Comparison of ENCODE assay signal across 13 mouse cellular contexts in genomic region chr16:32519656-32520371, GRCm38 (mm10). TPM values are rescaled to one million over a fixed set of nuclear protein-coding genes. Genes with fewer than 3 reads are reported as not detected.
DNase-seq lines count a peak whose midpoint lies in the region; ATAC-seq and TF ChIP-seq lines count a peak whose summit lies in the region.
"Had no signal": no experiment of that assay in that cellular context is flagged by ENCODE, and none has a peak within 500 bp of the region (broad histone marks: within the 10 kb centered on the region; RNA-seq: fewer than 3 reads in every experiment).

No protein-coding gene starts in this region.

- no peak for TF ChIP-seq EP300 in CH12.LX (IDR thresholded peaks at IDR 0.05; ENCODE audit: low read length)
- TF ChIP-seq EP300 in liver, postnatal 0 days (IDR thresholded peaks at IDR 0.05; ENCODE audit: low read depth): no peak

- TF ChIP-seq POLR2A in CH12.LX (IDR thresholded peaks at IDR 0.05; ENCODE audit: low read depth, low read length): no peak

- no peaks in the 10 kb centered on the region for H3K9me3 ChIP-seq in heart, embryonic 16.5 days (replicated peaks; ENCODE audit: control insufficient read depth, low read length)
- H3K9me3 ChIP-seq in CH12.LX (replicated peaks; ENCODE audit: low read length): no peaks in the 10 kb centered on the region
- no peaks in the 10 kb centered on the region for H3K9me3 ChIP-seq in liver, postnatal 0 days (ENCODE audit: low read length)
- H3K9me3 ChIP-seq: hindbrain, embryonic 12.5 days had no signal

- dilution Hi-C loops in CH12.LX (cut with MboI; ENCODE audit: extremely low pct_ligation_motif_present, extremely low pct_unique_long_range_greater_than_20kb, low sequenced_read_pairs): no loop called here

- no peak overlapping the region for H3K4me3 ChIP-seq in heart, embryonic 16.5 days (ENCODE audit: low read length)
- H3K4me3 ChIP-seq in CH12.LX (replicated peaks in 1 of 3; ENCODE audit: low read depth in 2 of 3, low read length in 2 of 3, poor library complexity in 1 of 3): no peak overlapping the region
- no peak overlapping the region for H3K4me3 ChIP-seq in liver, postnatal 0 days (ENCODE audit: low read depth, low read length)
- H3K4me3 ChIP-seq: hindbrain, embryonic 12.5 days had no signal

- ATAC-seq in heart, embryonic 16.5 days (replicated peaks; ENCODE audit: extremely low read depth, insufficient read depth, low FRiP score): no peak
- peak; percentile 15 for ATAC-seq in erythroblast, adult 5-6 weeks (replicated peaks; ENCODE audit: low FRiP score, poor library complexity, severe bottlenecking)
- ATAC-seq in liver, postnatal 0 days: peak; percentile 7

- H3K36me3 ChIP-seq in heart, embryonic 16.5 days (ENCODE audit: control insufficient read depth, insufficient read depth): no peaks in the 10 kb centered on the region
- no peaks in the 10 kb centered on the region for H3K36me3 ChIP-seq in CH12.LX (replicated peaks in 1 of 2; ENCODE audit: control insufficient read depth in 1 of 2, insufficient read depth in 1 of 2, low read length in 1 of 2)
- H3K36me3 ChIP-seq in liver, postnatal 0 days (replicated peaks; ENCODE audit: insufficient read depth, low read length): no peaks in the 10 kb centered on the region
- H3K36me3 ChIP-seq: hindbrain, embryonic 12.5 days had no signal

- H3K4me1 ChIP-seq in heart, embryonic 16.5 days (ENCODE audit: control insufficient read depth, insufficient read depth, low read length): peaks cover 20% of the 10 kb centered on the region
- H3K4me1 ChIP-seq in CH12.LX (ENCODE audit: control insufficient read depth in 1 of 2, insufficient read depth in 2 of 2): peaks cover 5 to 21% of the 10 kb centered on the region in 2 experiments; a peak in 3 of 4 replicates
- H3K4me1 ChIP-seq in liver, postnatal 0 days (ENCODE audit: insufficient read depth): peaks cover 54% of the 10 kb centered on the region

- no peaks in the 10 kb centered on the region for H3K27me3 ChIP-seq in heart, embryonic 16.5 days (ENCODE audit: control insufficient read depth, insufficient read depth, low read length)
- H3K27me3 ChIP-seq in CH12.LX (replicated peaks): no peaks in the 10 kb centered on the region
- H3K27me3 ChIP-seq in liver, postnatal 0 days (ENCODE audit: insufficient read depth, low read length): no peaks in the 10 kb centered on the region

- intact Hi-C loops in heart, postnatal 10 days (cut with DNase I): loop anchor here (5.0 kb wide), 1 partner anchor 92 kb away; no protein-coding TSS in a partner anchor

- no peak for TF ChIP-seq CTCF in CH12.LX (conservative IDR thresholded peaks at IDR 0.05 in 1 of 2, IDR thresholded peaks at IDR 0.05 in 1 of 2; ENCODE audit: low read depth in 2 of 2, low read length in 2 of 2)
- TF ChIP-seq CTCF in liver, postnatal 0 days (IDR thresholded peaks at IDR 0.05; ENCODE audit: low read depth): no peak

- H3K27ac ChIP-seq in heart, embryonic 16.5 days (ENCODE audit: low read length): peak overlapping the region; percentile 19
- H3K27ac ChIP-seq in CH12.LX (ENCODE audit: insufficient read depth, low read depth): no peak overlapping the region
- peak overlapping the region; percentile 58 for H3K27ac ChIP-seq in liver, postnatal 0 days (ENCODE audit: low read depth)
- H3K27ac ChIP-seq: hindbrain, embryonic 12.5 days; kidney, postnatal 0 days had no signal

- no peak for TF ChIP-seq RAD21 in CH12.LX (IDR thresholded peaks at IDR 0.05; ENCODE audit: low read depth, low read length)

- in situ Hi-C loops in CH12.LX (cut with MboI; ENCODE audit: low pct_ligation_motif_present, low pct_unique_long_range_greater_than_20kb, low sequenced_read_pairs): no loop called here

- no peaks in the 10 kb centered on the region for H3K79me2 ChIP-seq in CH12.LX (replicated peaks; ENCODE audit: control insufficient read depth, extremely low read depth, insufficient read depth, poor library complexity, severe bottlenecking)

- H3K9ac ChIP-seq in heart, embryonic 16.5 days (ENCODE audit: low read length): no peak overlapping the region
- H3K9ac ChIP-seq in CH12.LX (ENCODE audit: insufficient read depth, low read depth): no peak overlapping the region
- H3K9ac ChIP-seq in liver, postnatal 0 days (replicated peaks): peak overlapping the region; percentile 5; the same call in 1 of the 2 replicates
- H3K9ac ChIP-seq: hindbrain, embryonic 12.5 days had no signal

- DNase-seq in heart, postnatal 10 days: no peak
- no peak for DNase-seq in CH12.LX (ENCODE audit: extremely low read depth)
- DNase-seq in liver, postnatal 0 days: no peak
- DNase-seq in kidney, postnatal 36 days: no peak
- DNase-seq in T-cell, adult 2 months (ENCODE audit: low spot score): no peak
- no peak for DNase-seq in retina, embryonic 14.5 days (ENCODE audit: low spot score)
- DNase-seq: embryo, embryonic 11 days had no signal

- H3K4me2 ChIP-seq in heart, embryonic 16.5 days (ENCODE audit: low read depth, low read length): no peak overlapping the region
- H3K4me2 ChIP-seq in CH12.LX (ENCODE audit: insufficient read depth, low read depth, poor library complexity, severe bottlenecking): peak overlapping the region; percentile 6; the same call in 1 of the 2 replicates
- peak overlapping the region; percentile 27 for H3K4me2 ChIP-seq in liver, postnatal 0 days (ENCODE audit: low read depth, low read length)
- H3K4me2 ChIP-seq: hindbrain, embryonic 12.5 days had no signal

- 68% methylated on average over 15 of the region's 15 CpGs for WGBS in heart, embryonic 16.5 days
- WGBS in liver, postnatal 0 days (ENCODE audit: insufficient replicate concordance): 51% methylated on average over 15 of the region's 15 CpGs

TF ChIP-seq in CH12.LX, 34 proteins besides CTCF, POLR2A, EP300 and RAD21:
- TF ChIP-seq TCF12 (IDR thresholded peaks at IDR 0.05; ENCODE audit: low read depth, low read length): no peak
- no peak for TF ChIP-seq ZKSCAN1 (IDR thresholded peaks at IDR 0.05; ENCODE audit: borderline replicate concordance, low read depth, low read length)
- TF ChIP-seq MEF2A (IDR thresholded peaks at IDR 0.05; ENCODE audit: borderline replicate concordance, low read depth, low read length): no peak
- TF ChIP-seq ZC3H11A (IDR thresholded peaks at IDR 0.05; ENCODE audit: low read depth, low read length): no peak
- TF ChIP-seq BHLHE40 (IDR thresholded peaks at IDR 0.05; ENCODE audit: low read depth, low read length): no peak
- no peak for TF ChIP-seq MAFK (IDR thresholded peaks at IDR 0.05; ENCODE audit: insufficient replicate concordance, low read length)
- TF ChIP-seq ZNF384 (IDR thresholded peaks at IDR 0.05; ENCODE audit: low read depth, low read length): no peak
- TF ChIP-seq GABPA (IDR thresholded peaks at IDR 0.05; ENCODE audit: insufficient replicate concordance, low read depth, low read length): no peak
- no peak for TF ChIP-seq JUND (conservative IDR thresholded peaks at IDR 0.05; ENCODE audit: low read depth, low read length)
- TF ChIP-seq MXI1 (IDR thresholded peaks at IDR 0.05; ENCODE audit: low read depth, low read length): no peak
- TF ChIP-seq NRF1 (IDR thresholded peaks at IDR 0.05; ENCODE audit: low read depth, low read length): no peak
- no peak for TF ChIP-seq CHD1 (IDR thresholded peaks at IDR 0.05; ENCODE audit: low read depth, low read length)
- no peak for TF ChIP-seq IRF4 (IDR thresholded peaks at IDR 0.05; ENCODE audit: low read depth, low read length)
- no peak for TF ChIP-seq ZMIZ1 (IDR thresholded peaks at IDR 0.05; ENCODE audit: low read depth, low read length)
- no peak for TF ChIP-seq NELFE (IDR thresholded peaks at IDR 0.05; ENCODE audit: low read depth, low read length)

RNA-seq across cellular contexts. Expression of gene Zdhhc19, which starts 23.7 kb away (rescaled TPM):
- polyA plus RNA-seq in heart, embryonic 16.5 days (2015; fragmentation: Nextera tagmentation; extraction: Ambion mirVana): not detected in 2 replicates
- total RNA-seq in heart, postnatal 10 days (2021): not detected
- total RNA-seq in CH12.LX (2012; rRNA removed) (not detected in 2 replicates), CH12.LX (2014; rRNA removed) (not detected in 2 replicates)
- polyA plus RNA-seq in CH12.LX (2012; ENCODE audit: insufficient read length, low read depth): not detected in 2 replicates
- not detected in 2 replicates for total RNA-seq in erythroblast, adult 5-6 weeks (2015; ENCODE audit: low replicate concordance)
- total RNA-seq in erythroblast, adult 5-6 weeks (2017; ENCODE audit: low replicate concordance): not detected in 2 replicates
- polyA plus RNA-seq in liver, postnatal 0 days (2015; fragmentation: Nextera tagmentation; extraction: Ambion mirVana): not detected in 2 replicates
- total RNA-seq: left cerebral cortex, postnatal 36 days had no signal
- polyA plus RNA-seq: hindbrain, embryonic 12.5 days; kidney, postnatal 0 days; neural tube, embryonic 14.5 days had no signal

RNA-seq across cellular contexts. Expression of gene Slc51a, which starts 32.1 kb away (rescaled TPM):
- polyA plus RNA-seq in heart, embryonic 16.5 days (2015; fragmentation: Nextera tagmentation; extraction: Ambion mirVana): 0.59 and 2.4 TPM in 2 replicates
- total RNA-seq in heart, postnatal 10 days (2021): 1 to 10 TPM; 3.4 to 4.2 TPM
- total RNA-seq in CH12.LX (2012; rRNA removed) (0.08 and 0.21 TPM in 2 replicates), CH12.LX (2014; rRNA removed) (not detected in 2 replicates)
- 0.17 TPM in 1 of 2 replicates, not detected in the other for polyA plus RNA-seq in CH12.LX (2012; ENCODE audit: insufficient read length, low read depth)
- total RNA-seq in erythroblast, adult 5-6 weeks (2015; ENCODE audit: low replicate concordance): not detected in 2 replicates
- total RNA-seq in erythroblast, adult 5-6 weeks (2017; ENCODE audit: low replicate concordance): not detected in 2 replicates
- polyA plus RNA-seq in liver, postnatal 0 days (2015; fragmentation: Nextera tagmentation; extraction: Ambion mirVana): 0.81 and 1.0 TPM in 2 replicates
- total RNA-seq: left cerebral cortex, postnatal 36 days had no signal
